Mouse (Mus musculus) embryonic facial prominence, embryonic 14.5 days (tissue): Measurements from ENCODE around the gene Dusp22. TPM values are rescaled to one million over a fixed set of nuclear protein-coding genes. Genes with fewer than 3 reads are reported as not detected.

Experiments used
- ATAC-seq: fragments of 200-750 bp; cut with Nextera tagmentation; 2 replicates; pipeline ENCODE4 v1.8.0; 2017; ENCODE audit warnings: low read depth, moderate number of reproducible peaks, moderate TSS enrichment
- DNase-seq: peaks from one replicate; pipeline ENCODE4 v3.0.0-alpha.2; 2015; ENCODE audit warnings: low spot score
- H3K27ac ChIP-seq: fragments of 300-500 bp; sonication (generic); replicated peaks from 2 replicates; pipeline ENCODE4 v1.5.1; 2014; ENCODE audit warnings: low read depth, mild to moderate bottlenecking, low read length, moderate library complexity
- H3K27me3 ChIP-seq: fragments of 300-500 bp; sonication (generic); replicated peaks from 2 replicates; pipeline ENCODE4 v1.6.1; 2014; ENCODE audit warnings: low read length; ENCODE audit not compliant: control insufficient read depth, insufficient read depth
- H3K36me3 ChIP-seq: fragments of 300-500 bp; sonication (generic); 2 replicates; pipeline ENCODE4 v1.6.1; 2014; ENCODE audit warnings: low read length, mixed read lengths; ENCODE audit not compliant: control insufficient read depth, insufficient read depth
- H3K4me1 ChIP-seq: fragments of 300-500 bp; sonication (generic); 2 replicates; pipeline ENCODE4 v1.6.1; 2014; ENCODE audit warnings: antibody characterized with exemption, low read length; ENCODE audit not compliant: control insufficient read depth, insufficient read depth
- H3K4me2 ChIP-seq: fragments of 300-500 bp; sonication (generic); 2 replicates; pipeline ENCODE4 v1.6.1; 2014; ENCODE audit warnings: low read depth, mild to moderate bottlenecking, low read length, moderate library complexity, mixed read lengths
- H3K4me3 ChIP-seq: fragments of 300-500 bp; sonication (generic); 2 replicates; pipeline ENCODE4 v1.5.1; 2014; ENCODE audit warnings: low read depth, mild to moderate bottlenecking, low read length
- H3K9ac ChIP-seq: fragments of 300-500 bp; sonication (generic); 2 replicates; pipeline ENCODE4 v1.6.1; 2014; ENCODE audit warnings: low read depth, mild to moderate bottlenecking, low read length, moderate library complexity, mixed read lengths
- H3K9me3 ChIP-seq: fragments of 300-500 bp; sonication (generic); 2 replicates; pipeline ENCODE4 v1.6.1; 2016; ENCODE audit warnings: low read length; ENCODE audit not compliant: control insufficient read depth
- WGBS: fragments of 180-500 bp; shearing (Covaris S2); extraction: QIAGEN DNeasy Blood & Tissue Kit; methylation state at CpG from one replicate; pipeline ENCODE4 v1.1.7; 2014; 5-methylcytosine and 5-hydroxymethylcytosine counted together
- polyA plus RNA-seq: library from polyadenylated mRNA; unstranded; fragments of >200 nt; fragmentation: Nextera tagmentation; extraction: Ambion mirVana; gene quantifications from 2 replicates; pipeline ENCODE4 v1.2.1, GENCODE M21; 2014

Gene Dusp22
- polyA plus RNA-seq, 1 experiment from 2014 or later = 35.8 TPM

DNA sequence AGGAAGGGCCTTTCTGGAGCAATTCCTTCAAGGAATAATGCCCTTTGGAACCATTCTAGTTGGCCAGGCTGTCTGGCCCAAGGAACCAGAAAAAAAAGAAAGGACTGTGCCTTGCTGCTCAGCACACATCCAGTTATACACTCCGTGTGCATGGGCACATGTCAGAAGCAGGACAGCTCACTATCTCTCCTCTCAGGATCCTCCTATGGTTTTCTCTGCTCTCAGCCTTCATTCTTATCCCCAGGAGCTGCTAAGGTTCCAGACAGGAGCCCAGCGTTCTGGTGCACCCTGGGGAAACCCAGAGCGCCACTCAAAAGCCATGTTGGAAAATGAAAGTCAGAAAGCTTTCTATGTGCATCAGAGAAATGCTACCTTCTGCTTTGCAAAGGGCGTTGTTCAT is 55.8 kb downstream of the Dusp22 start:
- Histone ChIP-seq H3K9ac (no peak overlapping the region), H3K36me3 (no peaks in the 10 kb centered on the region), H3K4me2 (no peak overlapping the region), H3K9me3 (no peaks in the 10 kb centered on the region), H3K4me3 (no peak overlapping the region), H3K27me3 (no peaks in the 10 kb centered on the region), H3K27ac (no peak overlapping the region), H3K4me1 (no peaks in the 10 kb centered on the region)
- WGBS = 81% methylated on average over 4 of the region's 4 CpGs
- no peak for ATAC-seq
- no peak for DNase-seq

DNA sequence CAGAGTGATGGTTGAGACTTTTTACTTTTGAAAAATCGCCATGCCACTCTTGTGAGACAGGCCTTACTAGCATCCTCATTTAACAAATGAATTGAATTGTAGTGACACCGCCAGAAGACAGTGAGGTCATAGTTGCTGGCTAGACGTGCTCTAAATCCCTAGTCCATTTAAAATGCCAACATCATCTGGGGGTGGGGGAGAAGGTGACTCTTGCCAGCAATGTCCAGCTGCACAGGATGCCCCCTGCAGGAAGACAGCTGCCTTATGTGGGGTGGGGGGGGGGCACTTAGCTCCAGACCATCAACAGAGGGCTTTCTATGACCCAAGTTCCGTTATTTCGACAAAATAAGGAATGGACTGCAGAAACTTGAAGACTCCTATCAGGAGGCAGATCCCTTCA is 56.8 kb downstream of the Dusp22 start:
- H3K9ac ChIP-seq = no peak overlapping the region
- H3K4me1 ChIP-seq = no peaks in the 10 kb centered on the region
- DNase-seq (no peak), ATAC-seq (no peak)
- no peaks in the 10 kb centered on the region for H3K27me3 ChIP-seq
- no peak overlapping the region for H3K4me3 ChIP-seq
- H3K36me3 ChIP-seq = no peaks in the 10 kb centered on the region
- H3K4me2 ChIP-seq = no peak overlapping the region
- no peak overlapping the region for H3K27ac ChIP-seq
- 60% methylated on average over 5 of the region's 5 CpGs for WGBS
- no peaks in the 10 kb centered on the region for H3K9me3 ChIP-seq

DNA sequence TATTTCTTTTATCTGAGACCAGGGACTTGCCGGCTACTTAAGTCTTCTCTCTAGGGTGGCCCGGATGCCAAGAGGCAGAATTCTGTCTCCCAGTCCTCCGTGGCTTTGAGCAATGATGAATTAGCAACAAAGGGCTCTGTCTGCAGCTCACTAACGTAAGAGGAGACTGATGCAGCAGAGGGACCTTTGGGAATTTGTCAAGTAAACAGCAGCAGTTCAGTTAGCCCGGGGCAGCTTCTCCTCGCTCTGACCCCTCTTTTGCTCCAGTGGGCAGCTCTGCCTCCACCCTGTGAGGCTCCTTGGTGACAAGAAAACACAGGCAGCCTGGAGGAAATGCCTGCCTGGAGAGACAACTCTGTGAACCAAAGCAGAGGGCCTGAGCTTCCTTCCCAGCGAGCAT is 62.8 kb downstream of the Dusp22 start:
- H3K9ac ChIP-seq = no peak overlapping the region
- ATAC-seq = no peak
- WGBS = 8% methylated on average over 7 of the region's 7 CpGs

DNA sequence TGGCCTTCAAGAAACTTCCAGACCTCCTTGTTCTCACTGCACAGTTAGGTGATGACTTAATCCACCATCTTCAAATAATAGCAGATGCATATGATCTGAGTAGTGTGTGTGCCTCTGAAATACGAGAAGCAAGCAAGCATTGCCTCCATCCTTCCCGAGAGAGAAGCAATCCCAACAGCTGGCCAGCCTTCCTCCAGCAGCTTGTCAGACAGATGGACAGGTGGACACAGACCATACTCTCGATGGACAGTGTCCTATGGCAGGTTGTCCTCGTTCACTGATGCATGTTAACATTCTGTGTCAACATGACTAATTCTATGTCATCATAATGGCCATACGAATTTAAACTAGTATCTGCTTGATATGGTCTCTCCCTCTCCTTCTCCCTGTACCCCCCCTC is 63.5 kb downstream of the Dusp22 start:
- 32% methylated on average over 5 of the region's 5 CpGs for WGBS
- Histone ChIP-seq H3K9me3 (no peaks in the 10 kb centered on the region), H3K4me2 (no peak overlapping the region), H3K36me3 (no peaks in the 10 kb centered on the region), H3K9ac (no peak overlapping the region), H3K4me1 (peaks cover 10% of the 10 kb centered on the region; the same call in 1 of the 2 replicates), H3K4me3 (no peak overlapping the region), H3K27me3 (no peaks in the 10 kb centered on the region), H3K27ac (no peak overlapping the region)
- ATAC-seq = no peak
- DNase-seq = no peak

More for the DNA sequence above, 62.8 kb downstream of the Dusp22 start:
- peak; percentile 49 for DNase-seq
- Histone ChIP-seq H3K27me3 (no peaks in the 10 kb centered on the region), H3K36me3 (no peaks in the 10 kb centered on the region), H3K27ac (no peak overlapping the region), H3K9me3 (no peaks in the 10 kb centered on the region), H3K4me2 (no peak overlapping the region), H3K4me1 (peaks cover 10% of the 10 kb centered on the region; the same call in 1 of the 2 replicates), H3K4me3 (no peak overlapping the region)

DNA sequence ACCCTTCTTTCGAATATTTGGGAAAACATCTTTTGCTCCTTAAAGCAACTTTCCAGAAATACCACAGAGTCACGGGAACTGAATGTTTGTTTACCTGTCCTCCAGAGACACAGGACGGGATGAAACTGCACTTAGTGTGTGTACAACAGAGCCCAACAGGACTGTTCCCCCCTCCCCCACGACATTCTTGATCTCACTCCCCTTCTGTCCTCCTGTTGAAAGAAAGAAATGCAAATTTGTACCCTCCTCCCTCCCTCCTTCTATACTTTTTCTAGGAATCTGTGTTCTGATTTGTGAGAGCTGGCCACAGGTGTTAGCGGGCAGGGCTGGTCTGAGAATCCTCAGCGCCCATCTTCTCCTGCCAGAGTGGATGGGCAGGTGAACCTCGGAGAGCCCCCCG is 64.1 kb downstream of the Dusp22 start:
- 61% methylated on average over 8 of the region's 8 CpGs for whole genome bisulfite sequencing
- Histone ChIP-seq H3K9ac (no peak overlapping the region), H3K4me1 (peaks cover 10% of the 10 kb centered on the region; the same call in 1 of the 2 replicates), H3K9me3 (no peaks in the 10 kb centered on the region), H3K27me3 (no peaks in the 10 kb centered on the region), H3K36me3 (no peaks in the 10 kb centered on the region), H3K4me3 (no peak overlapping the region), H3K27ac (no peak overlapping the region), H3K4me2 (no peak overlapping the region)
- DNase-seq (no peak), ATAC-seq (no peak)

DNA sequence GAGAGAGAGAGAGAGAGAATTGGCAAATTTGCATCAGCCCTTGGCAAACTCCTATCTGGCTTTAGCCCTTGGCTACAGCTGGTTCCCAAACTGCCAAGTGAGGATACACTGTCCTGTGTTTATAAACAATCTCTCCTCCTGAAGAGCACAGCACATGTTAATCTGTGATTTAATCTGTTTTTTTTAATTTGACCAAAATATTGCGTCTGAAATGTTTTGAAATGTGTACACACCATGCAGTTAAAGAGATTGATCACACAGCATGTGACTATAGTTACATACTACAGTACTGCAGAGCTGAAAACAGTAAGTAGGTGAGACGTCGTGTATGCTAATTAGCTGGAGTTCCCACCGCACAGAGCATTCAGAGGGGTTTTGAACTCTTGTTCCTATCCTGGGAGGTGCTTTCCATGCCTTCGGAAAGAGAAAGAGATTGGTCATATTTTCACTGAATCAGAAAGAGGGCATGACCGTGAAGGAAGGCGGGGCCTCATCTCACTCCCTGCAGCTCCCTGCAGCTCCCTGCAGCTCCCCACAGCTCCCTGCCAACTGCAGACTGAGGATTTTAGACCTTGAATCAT is 65.0 kb downstream of the Dusp22 start:
- peak overlapping the region; percentile 11; the same call in 1 of the 2 replicates for H3K4me2 ChIP-seq
- no peaks in the 10 kb centered on the region for H3K27me3 ChIP-seq
- DNase-seq = peak; percentile 41
- H3K4me3 ChIP-seq = no peak overlapping the region
- peaks cover 10% of the 10 kb centered on the region; the same call in 1 of the 2 replicates for H3K4me1 ChIP-seq
- H3K36me3 ChIP-seq = no peaks in the 10 kb centered on the region
- no peaks in the 10 kb centered on the region for H3K9me3 ChIP-seq
- no peak overlapping the region for H3K9ac ChIP-seq
- WGBS = 20% methylated on average over 7 of the region's 7 CpGs
- no peak for ATAC-seq
- H3K27ac ChIP-seq = no peak overlapping the region

DNA sequence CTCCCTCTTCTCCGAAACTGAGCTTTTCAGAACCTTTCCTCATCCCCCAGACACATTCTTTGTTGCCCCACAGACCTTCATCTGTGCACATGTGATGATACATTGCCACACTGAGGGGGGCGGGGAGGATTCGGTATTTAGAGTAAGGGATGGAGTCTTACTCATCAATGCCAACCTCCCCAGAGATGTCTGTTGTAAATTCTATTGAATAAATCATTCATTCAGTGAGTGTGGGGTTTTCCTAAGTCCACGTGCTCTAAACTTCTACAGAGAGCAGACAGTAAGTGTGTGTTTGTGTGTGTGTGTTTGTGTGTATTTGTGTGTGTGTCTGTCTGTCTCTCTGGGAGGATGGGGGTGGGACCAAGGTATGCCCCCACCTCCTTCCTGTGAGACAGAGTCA is 67.1 kb downstream of the Dusp22 start:
- no peak overlapping the region for H3K4me2 ChIP-seq
- no peak overlapping the region for H3K4me3 ChIP-seq
- no peaks in the 10 kb centered on the region for H3K9me3 ChIP-seq
- H3K36me3 ChIP-seq = no peaks in the 10 kb centered on the region
- no peak overlapping the region for H3K9ac ChIP-seq
- DNase-seq (no peak), ATAC-seq (no peak)
- no peak overlapping the region for H3K27ac ChIP-seq
- peaks cover 10% of the 10 kb centered on the region; the same call in 1 of the 2 replicates for H3K4me1 ChIP-seq
- 77% methylated on average over 4 of the region's 4 CpGs for WGBS
- no peaks in the 10 kb centered on the region for H3K27me3 ChIP-seq

DNA sequence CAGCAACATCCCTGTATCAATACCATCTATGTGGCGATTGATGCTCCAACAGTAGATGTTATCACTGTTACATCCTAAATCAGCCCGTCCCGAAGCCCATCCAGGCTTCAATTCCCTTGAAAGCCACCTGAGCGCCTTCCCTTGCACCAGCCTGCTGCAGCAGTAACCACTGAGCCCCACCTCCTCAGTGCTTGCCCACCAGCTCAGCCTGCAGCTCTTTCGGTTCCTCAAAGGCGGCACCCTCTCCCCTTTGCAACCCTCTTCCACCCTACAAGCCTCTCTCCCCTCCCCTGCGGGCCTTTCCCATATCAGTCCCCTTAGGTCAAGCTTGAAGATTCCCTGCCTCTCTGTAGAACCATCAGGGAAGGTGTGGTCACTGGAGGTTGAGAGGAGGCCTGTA is 68.4 kb downstream of the Dusp22 start:
- no peak for DNase-seq
- Histone ChIP-seq H3K9ac (no peak overlapping the region), H3K36me3 (no peaks in the 10 kb centered on the region), H3K27me3 (no peaks in the 10 kb centered on the region), H3K9me3 (no peaks in the 10 kb centered on the region), H3K4me1 (peaks cover 6% of the 10 kb centered on the region; the same call in 1 of the 2 replicates), H3K4me3 (no peak overlapping the region), H3K27ac (no peak overlapping the region), H3K4me2 (no peak overlapping the region)
- ATAC-seq = no peak
- 88% methylated on average over 7 of the region's 7 CpGs for WGBS

DNA sequence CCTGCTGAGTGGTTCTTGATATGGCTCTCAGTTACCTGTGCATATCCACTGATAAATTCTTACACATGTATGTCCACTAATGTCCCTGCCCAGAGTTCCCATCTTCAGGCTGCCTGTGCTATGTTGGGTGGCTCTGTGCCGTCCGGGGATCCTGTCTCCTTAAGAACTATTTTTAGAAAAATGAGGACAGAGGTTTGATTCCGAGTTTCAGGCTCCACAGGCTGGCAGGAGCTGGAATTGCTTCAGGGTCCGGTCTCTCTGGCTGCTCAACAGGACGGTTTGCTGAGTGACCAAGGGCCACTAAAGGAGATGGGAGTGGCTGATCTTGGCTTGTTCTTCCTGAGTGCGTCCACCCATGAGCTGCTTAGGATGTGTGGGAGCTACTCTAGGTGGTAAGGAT is 69.4 kb downstream of the Dusp22 start:
- no peak overlapping the region for H3K9ac ChIP-seq
- H3K27ac ChIP-seq = no peak overlapping the region
- WGBS = 34% methylated on average over 6 of the region's 6 CpGs
- no peaks in the 10 kb centered on the region for H3K27me3 ChIP-seq
- H3K9me3 ChIP-seq = no peaks in the 10 kb centered on the region
- H3K4me2 ChIP-seq = no peak overlapping the region
- no peak overlapping the region for H3K4me3 ChIP-seq
- DNase-seq (no peak), ATAC-seq (no peak)
- H3K36me3 ChIP-seq = no peaks in the 10 kb centered on the region
- peaks cover 6% of the 10 kb centered on the region; the same call in 1 of the 2 replicates for H3K4me1 ChIP-seq
